Mouse (Mus musculus) heart, adult 11 months (tissue): Measurements from ENCODE around the gene Gm26741.

ENCODE experiments used
- DNase-seq: peaks from one replicate; pipeline ENCODE4 v3.0.0; 2022

Gm26741 gene

DNA sequence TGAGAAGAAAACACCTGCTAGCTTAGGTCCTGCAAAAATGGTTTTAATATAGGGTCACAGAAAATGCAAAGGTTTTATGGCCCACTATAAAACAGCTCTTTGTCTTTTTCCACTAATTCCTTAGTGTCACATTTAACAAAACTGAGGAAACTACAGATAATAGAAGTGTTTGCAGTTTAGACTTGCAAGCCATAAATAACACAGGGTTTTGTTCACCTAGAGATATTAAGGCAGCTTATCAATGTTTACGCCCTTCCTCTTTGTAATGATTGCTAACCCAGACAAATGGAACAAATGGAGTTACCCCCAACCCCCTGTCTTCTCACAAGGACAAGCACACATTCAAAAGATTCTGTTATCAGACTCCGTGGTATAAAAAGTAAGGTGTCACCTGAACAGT, 32.6 kb downstream of the Gm26741 start:
- DNase-seq, result no peak

DNA sequence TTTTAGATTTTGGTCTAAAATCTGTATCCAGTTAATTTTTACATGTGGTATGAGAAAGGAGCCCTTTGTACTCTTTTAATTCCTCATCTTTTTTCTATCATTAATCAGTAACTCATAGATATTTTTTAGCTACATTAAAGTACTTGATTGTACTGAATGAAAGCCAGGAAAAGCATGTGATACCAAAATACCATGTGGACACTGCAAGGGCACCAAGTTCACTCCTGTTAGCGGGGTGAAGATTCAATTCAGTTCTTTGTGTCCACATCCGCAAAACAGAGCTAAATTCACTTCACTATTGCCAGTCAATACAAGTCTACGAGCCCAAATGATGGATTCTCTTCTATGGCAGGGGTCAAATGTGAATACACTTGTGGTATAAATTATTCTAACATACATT, 38.1 kb downstream of the Gm26741 start:
- no peak for DNase-seq

DNA sequence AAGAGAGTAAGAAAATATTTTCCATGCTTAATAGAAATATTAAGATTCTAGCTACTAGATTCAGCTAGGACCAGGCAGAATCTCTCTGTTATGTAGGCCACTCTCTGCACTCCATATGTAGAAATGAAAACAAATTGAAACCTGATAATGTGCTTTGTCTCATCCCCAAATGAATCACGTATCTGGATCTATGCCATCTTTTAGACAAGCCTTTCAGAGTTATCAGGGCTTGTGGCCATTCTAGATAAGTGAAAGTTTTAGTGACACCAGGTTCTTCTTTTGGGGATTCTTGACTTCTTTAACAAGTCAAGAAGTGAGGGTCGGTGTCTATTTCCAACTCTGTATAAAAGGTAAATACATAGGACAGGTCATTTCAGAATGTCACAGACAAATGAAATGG, 40.1 kb downstream of the Gm26741 start:
- no peak for DNase-seq

DNA sequence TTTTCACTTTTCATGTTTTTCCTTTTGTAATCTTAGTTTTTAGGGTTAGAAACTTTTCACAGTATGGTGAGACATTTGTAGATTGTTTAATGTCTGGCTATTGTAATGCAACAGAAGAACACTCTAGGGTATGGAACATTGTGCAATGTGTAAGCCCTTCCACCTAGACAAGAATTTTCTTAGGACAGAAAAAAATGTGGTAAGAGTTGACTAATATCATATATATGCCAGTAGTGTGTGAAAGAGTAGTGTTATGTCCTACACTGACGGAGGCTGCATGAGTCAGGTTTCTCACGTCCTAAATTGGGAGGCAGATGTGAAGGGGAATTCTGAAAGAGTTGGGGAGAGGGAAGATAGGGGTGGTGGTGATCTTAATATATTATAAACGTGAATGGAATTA, 41.2 kb downstream of the Gm26741 start:
- no peak for DNase-seq

DNA sequence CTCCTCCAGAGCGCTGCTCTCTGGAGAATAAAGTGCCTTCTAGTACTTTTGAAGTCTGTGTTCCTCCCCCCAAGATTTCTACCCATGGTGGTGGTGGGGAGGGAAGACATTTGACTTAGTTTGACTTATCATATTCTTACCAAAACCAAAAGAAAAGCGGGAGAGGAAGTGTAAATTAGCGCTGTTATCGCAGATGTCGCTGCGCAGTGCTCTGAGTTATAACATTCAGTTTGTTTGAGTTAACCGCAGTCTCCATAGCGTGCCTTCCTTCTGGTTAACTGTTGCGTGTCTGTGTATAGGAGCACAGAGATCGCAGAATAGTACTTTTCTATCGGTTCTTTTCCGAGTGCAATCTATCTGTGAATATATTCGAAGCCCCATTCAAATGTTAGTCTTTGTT, 46.6 kb downstream of the Gm26741 start:
- DNase-seq, result no peak

DNA sequence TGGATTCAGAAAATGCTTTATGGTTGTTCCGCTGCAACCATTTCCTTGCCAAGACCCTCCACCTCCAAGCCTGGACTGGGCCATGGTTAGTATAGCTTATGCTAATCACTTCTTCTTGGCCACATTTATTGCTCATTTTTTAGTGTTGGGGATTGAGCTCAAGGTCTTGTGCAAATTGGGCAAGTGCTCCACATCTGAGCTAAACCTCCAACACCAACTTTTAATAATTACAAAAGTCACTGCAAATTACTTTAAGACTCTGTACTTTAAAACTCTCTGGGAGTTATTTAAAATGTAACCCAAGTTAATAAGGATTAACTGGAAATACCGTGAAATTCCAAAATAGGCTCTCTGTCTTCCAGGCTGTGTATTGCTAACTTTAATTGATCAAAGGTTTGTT, 49.0 kb downstream of the Gm26741 start:
- no peak for DNase-seq
